Mouse (Mus musculus) MEL (cell line): ENCODE measurements at regions not wholly inside any gene's neighbourhood (a gene's known extent, or its start where the extent isn't known, plus 50 kb on each side); places are given as distances from the start of the nearest gene placed in this dataset.

Source experiments
- DNase-seq: peaks from one replicate; pipeline ENCODE4 v3.0.0; 2011; ENCODE audit warnings: low read depth, low spot score
- H3K27ac ChIP-seq: 2 replicates; pipeline ENCODE4 v1.5.1; 2012; ENCODE audit warnings: low read depth, mild to moderate bottlenecking, control low read depth, low read length, moderate library complexity; ENCODE audit not compliant: control insufficient read depth
- H3K27me3 ChIP-seq, 2 experiments: fragments of 150-350 bp in 1 of 2; sonication (generic) in 1 of 2; 2 replicates each; pipeline ENCODE4 v1.6.1; 2012; ENCODE audit warnings: low read length in 2 of 2, mild to moderate bottlenecking in 2 of 2, improper control_type of control experiment in 1 of 2, moderate library complexity in 1 of 2; ENCODE audit not compliant: insufficient read depth in 2 of 2, control insufficient read depth in 1 of 2
- H3K36me3 ChIP-seq, 2 experiments: 2 replicates each; pipeline ENCODE4 v1.6.1; 2012 to 2014; ENCODE audit warnings: low read length in 2 of 2, improper control_type of control experiment in 1 of 2, inconsistent platforms in 1 of 2, mild to moderate bottlenecking in 1 of 2; ENCODE audit not compliant: insufficient read depth in 2 of 2, control insufficient read depth in 1 of 2
- H3K4me1 ChIP-seq, 2 experiments: fragments of 150-350 bp in 1 of 2; sonication (generic) in 1 of 2; 2 replicates each; pipeline ENCODE4 v1.6.1; 2012; ENCODE audit warnings: low read length in 2 of 2, improper control_type of control experiment in 1 of 2, mild to moderate bottlenecking in 1 of 2; ENCODE audit not compliant: insufficient read depth in 2 of 2, control insufficient read depth in 1 of 2
- H3K4me3 ChIP-seq, 2 experiments: fragments of 150-350 bp in 1 of 2; sonication (generic) in 1 of 2; 2 replicates each; pipeline ENCODE4 v1.5.1; 2012; ENCODE audit warnings: low read depth in 2 of 2, low read length in 2 of 2, mild to moderate bottlenecking in 2 of 2, moderate library complexity in 2 of 2, control low read depth in 1 of 2, improper control_type of control experiment in 1 of 2; ENCODE audit not compliant: control insufficient read depth in 1 of 2, insufficient read depth in 1 of 2
- H3K79me2 ChIP-seq: 2 replicates; pipeline ENCODE4 v1.6.1; 2012; ENCODE audit warnings: mild to moderate bottlenecking, low read length, moderate library complexity; ENCODE audit not compliant: control insufficient read depth, poor library complexity, insufficient read depth
- H3K9ac ChIP-seq: 2 replicates; pipeline ENCODE4 v1.6.1; 2012; ENCODE audit warnings: low read depth, mild to moderate bottlenecking, control low read depth, low read length, moderate library complexity; ENCODE audit not compliant: control insufficient read depth, poor library complexity, severe bottlenecking
- H3K9me3 ChIP-seq: fragments of 150-350 bp; sonication (generic); replicated peaks from 2 replicates; pipeline ENCODE4 v1.6.1; 2012; ENCODE audit warnings: mild to moderate bottlenecking, low read length, improper control_type of control experiment, moderate library complexity; ENCODE audit not compliant: insufficient read depth
- BHLHE40 ChIP-seq: IDR thresholded peaks from 2 replicates; pipeline ENCODE4 v1.6.1; 2012; ENCODE audit warnings: low read depth, mild to moderate bottlenecking, inconsistent platforms, low read length, improper control_type of control experiment, borderline replicate concordance
- CHD2 ChIP-seq: IDR thresholded peaks from 2 replicates; pipeline ENCODE4 v1.6.1; 2011; ENCODE audit warnings: low read length, improper control_type of control experiment
- CTCF ChIP-seq, 3 experiments: IDR thresholded peaks in 2 of 3; conservative IDR thresholded peaks in 1 of 3; 2 replicates each; pipeline ENCODE4 v1.5.1; 2011 to 2012; ENCODE audit warnings: low read length in 3 of 3, low read depth in 2 of 3, mild to moderate bottlenecking in 2 of 3, improper control_type of control experiment in 1 of 3, inconsistent platforms in 1 of 3, mixed read lengths in 1 of 3, moderate library complexity in 1 of 3; ENCODE audit not compliant: control insufficient read depth in 1 of 3, insufficient read depth in 1 of 3, poor library complexity in 1 of 3, severe bottlenecking in 1 of 3
- ELF1 ChIP-seq: IDR thresholded peaks from 2 replicates; pipeline ENCODE4 v1.6.1; 2014; ENCODE audit warnings: low read depth, mild to moderate bottlenecking, inconsistent platforms, low read length, improper control_type of control experiment, moderate library complexity
- EP300 ChIP-seq, 2 experiments: IDR thresholded peaks; 2 replicates each; pipeline ENCODE4 v1.6.1; 2011; ENCODE audit warnings: improper control_type of control experiment in 2 of 2, low read length in 2 of 2, low read depth in 1 of 2, mild to moderate bottlenecking in 1 of 2
- ETS1 ChIP-seq: IDR thresholded peaks from 2 replicates; pipeline ENCODE4 v1.6.1; 2012; ENCODE audit warnings: low read depth, mild to moderate bottlenecking, inconsistent platforms, low read length, improper control_type of control experiment, moderate library complexity
- JUND ChIP-seq: IDR thresholded peaks from 2 replicates; pipeline ENCODE4 v1.6.1; 2011; ENCODE audit warnings: low read depth, mild to moderate bottlenecking, improper control_type of control experiment, low read length
- KAT2A ChIP-seq: conservative IDR thresholded peaks from 2 replicates; pipeline ENCODE4 v1.6.1; 2012; ENCODE audit warnings: low read depth, low read length, improper control_type of control experiment, inconsistent platforms
- MAZ ChIP-seq: IDR thresholded peaks from 2 replicates; pipeline ENCODE4 v1.6.1; 2012; ENCODE audit warnings: low read depth, mild to moderate bottlenecking, inconsistent platforms, low read length, improper control_type of control experiment
- MEF2A ChIP-seq: IDR thresholded peaks from 2 replicates; pipeline ENCODE4 v1.6.1; 2014; ENCODE audit warnings: low read depth, mild to moderate bottlenecking, inconsistent platforms, low read length, improper control_type of control experiment; ENCODE audit not compliant: poor library complexity, insufficient replicate concordance, severe bottlenecking; ENCODE audit errors: extremely low read depth
- MXI1 ChIP-seq: IDR thresholded peaks from 2 replicates; pipeline ENCODE4 v1.6.1; 2011; ENCODE audit warnings: mild to moderate bottlenecking, low read depth, low read length, improper control_type of control experiment
- MYC ChIP-seq: IDR thresholded peaks from 2 replicates; pipeline ENCODE4 v1.6.1; 2011; ENCODE audit warnings: low read depth, mild to moderate bottlenecking, low read length, improper control_type of control experiment, moderate library complexity
- NELFE ChIP-seq: IDR thresholded peaks from 2 replicates; pipeline ENCODE4 v1.6.1; 2011; ENCODE audit warnings: low read depth, low read length, improper control_type of control experiment
- NRF1 ChIP-seq: IDR thresholded peaks from 2 replicates; pipeline ENCODE4 v1.6.1; 2014; ENCODE audit warnings: low read depth, mild to moderate bottlenecking, inconsistent platforms, low read length, improper control_type of control experiment, moderate library complexity; ENCODE audit not compliant: poor library complexity, insufficient read depth, severe bottlenecking
- POLR2AphosphoS2 ChIP-seq: IDR thresholded peaks from 2 replicates; pipeline ENCODE4 v1.6.1; 2011; ENCODE audit warnings: low read length, improper control_type of control experiment
- RAD21 ChIP-seq: IDR thresholded peaks from 2 replicates; pipeline ENCODE4 v1.6.1; 2011; ENCODE audit warnings: mild to moderate bottlenecking, low read depth, low read length, improper control_type of control experiment
- RCOR1 ChIP-seq: IDR thresholded peaks from 2 replicates; pipeline ENCODE4 v1.6.1; 2012; ENCODE audit warnings: low read depth, mild to moderate bottlenecking, inconsistent platforms, low read length, improper control_type of control experiment
- SMC3 ChIP-seq: IDR thresholded peaks from 2 replicates; pipeline ENCODE4 v1.6.1; 2011; ENCODE audit warnings: low read depth, low read length, improper control_type of control experiment
- TAL1 ChIP-seq: IDR thresholded peaks from 2 replicates; pipeline ENCODE4 v1.6.1; 2012; ENCODE audit warnings: mild to moderate bottlenecking, inconsistent platforms, low read length, moderate library complexity, mixed read lengths
- TBP ChIP-seq: IDR thresholded peaks from 2 replicates; pipeline ENCODE4 v1.8.0; 2011; ENCODE audit warnings: low read depth, low read length, improper control_type of control experiment
- UBTF ChIP-seq: IDR thresholded peaks from 2 replicates; pipeline ENCODE4 v1.6.1; 2012; ENCODE audit warnings: low read depth, mild to moderate bottlenecking, inconsistent platforms, low read length, improper control_type of control experiment, moderate library complexity, borderline replicate concordance; ENCODE audit not compliant: insufficient read depth

- no peaks in the 10 kb centered on the region for H3K9me3 ChIP-seq
Observed at GRCm38 (mm10) chr1:189063699-189064098, 56.1 kb upstream of the Kctd3 start.

GRCm38 (mm10) chr1:189063209-189063608 is 55.6 kb upstream of the Kctd3 start:
- TF ChIP-seq ETS1: no peak
- TF ChIP-seq TBP: no peak
- TF ChIP-seq JUND: no peak
- TF ChIP-seq MXI1: no peak
- no peak for TF ChIP-seq RCOR1
- no peak for TF ChIP-seq MAZ
- TF ChIP-seq KAT2A: no peak
- TF ChIP-seq NRF1: no peak
- TF ChIP-seq RAD21: no peak
- TF ChIP-seq CTCF (IDR thresholded peaks at IDR 0.05 in 2 of 3, conservative IDR thresholded peaks at IDR 0.05 in 1 of 3; ENCODE audit: control insufficient read depth in 1 of 3, insufficient read depth in 1 of 3, low read depth in 2 of 3, low read length in 3 of 3, poor library complexity in 1 of 3, severe bottlenecking in 1 of 3): no peak
- no peak for TF ChIP-seq NELFE
- TF ChIP-seq MYC: no peak
- TF ChIP-seq UBTF: no peak
- no peak for TF ChIP-seq SMC3
- Histone ChIP-seq H3K27ac (no peak overlapping the region), H3K4me3 (no peak overlapping the region), H3K36me3 (no peaks in the 10 kb centered on the region), H3K9ac (no peak overlapping the region), H3K79me2 (no peaks in the 10 kb centered on the region), H3K9me3 (no peaks in the 10 kb centered on the region), H3K4me1 (no peaks in the 10 kb centered on the region), H3K27me3 (no peaks in the 10 kb centered on the region)
- DNase-seq: no peak

More at GRCm38 (mm10) chr1:189063699-189064098, 56.1 kb upstream of the Kctd3 start:
- no peak overlapping the region for H3K9ac ChIP-seq
- no peak for DNase-seq
- no peaks in the 10 kb centered on the region for H3K36me3 ChIP-seq
- H3K27ac ChIP-seq: no peak overlapping the region
- no peak overlapping the region for H3K4me3 ChIP-seq
- no peaks in the 10 kb centered on the region for H3K27me3 ChIP-seq
- no peaks in the 10 kb centered on the region for H3K4me1 ChIP-seq
- TF ChIP-seq TAL1: no peak
- no peak for TF ChIP-seq ELF1
- TF ChIP-seq KAT2A: no peak
- no peak for TF ChIP-seq EP300 (IDR thresholded peaks at IDR 0.05; ENCODE audit: low read depth in 1 of 2, low read length in 2 of 2)
- TF ChIP-seq MEF2A: no peak
- no peak for TF ChIP-seq CHD2
- TF ChIP-seq MXI1: no peak
- TF ChIP-seq TBP: no peak
- TF ChIP-seq RCOR1: no peak
- TF ChIP-seq MAZ: no peak
- TF ChIP-seq RAD21: no peak
- no peak for TF ChIP-seq NRF1
- TF ChIP-seq POLR2AphosphoS2: no peak
- no peak for TF ChIP-seq BHLHE40
- no peak for TF ChIP-seq JUND
- H3K79me2 ChIP-seq: no peaks in the 10 kb centered on the region
